Mouse (Mus musculus): ENCODE measurements around the gene Mllt1. TPM values are rescaled to one million over a fixed set of nuclear protein-coding genes. Genes with fewer than 3 reads are reported as not detected.

The Mllt1 gene
- total RNA-seq, 2 experiments from 2014 or later, result 11.0 to 11.2 TPM

DNA sequence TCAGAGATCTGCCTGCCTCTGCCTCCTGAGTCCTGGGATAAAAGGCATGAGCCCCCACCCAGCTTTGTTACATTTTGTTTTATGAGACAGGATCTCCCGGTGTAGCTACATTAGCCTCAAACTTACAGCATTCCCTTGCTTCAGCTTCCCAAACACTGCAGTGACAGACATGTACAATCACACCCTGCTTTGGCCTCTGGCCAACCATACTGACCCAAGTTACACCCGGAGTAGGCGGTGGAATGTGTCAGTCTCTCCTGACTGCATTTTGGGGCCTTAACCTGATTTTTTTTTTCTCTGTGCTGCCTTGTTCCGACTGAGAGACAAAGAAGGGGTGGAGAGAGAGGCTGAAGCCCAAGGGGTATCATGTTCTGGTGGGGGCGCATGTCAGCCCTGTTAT, 50.9 kb downstream of the Mllt1 start:
- ATAC-seq (ENCODE audit: poor library complexity, severe bottlenecking), result no peak

GRCm38 (mm10) chr17:56883612-56884011, 51.6 kb downstream of the Mllt1 start:
- peak; percentile 78 for ATAC-seq (ENCODE audit: poor library complexity, severe bottlenecking)

DNA sequence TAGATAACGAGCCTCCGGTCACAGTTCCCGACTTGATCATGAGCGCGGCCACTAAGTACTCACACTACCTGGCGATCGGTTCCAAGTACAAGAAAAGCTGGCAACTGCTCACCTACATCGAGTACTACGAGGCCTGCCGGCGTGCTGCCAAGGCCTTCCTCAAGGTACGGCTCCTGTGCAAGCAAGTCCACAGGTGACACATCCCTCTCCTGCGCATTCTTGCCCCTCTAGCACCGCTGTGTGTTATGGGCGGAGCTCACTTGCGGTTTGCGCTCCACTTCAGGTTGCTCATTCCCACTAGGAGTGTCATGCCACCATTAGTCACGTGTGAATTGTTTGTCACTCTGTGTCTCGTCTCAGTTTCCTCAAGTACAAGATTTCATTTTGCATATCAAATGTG, 57.8 kb downstream of the Mllt1 start:
- no peak for ATAC-seq (ENCODE audit: poor library complexity, severe bottlenecking)

GRCm38 (mm10) chr17:56876981-56877380, 58.2 kb downstream of the Mllt1 start:
- no peak for ATAC-seq (ENCODE audit: poor library complexity, severe bottlenecking)

DNA sequence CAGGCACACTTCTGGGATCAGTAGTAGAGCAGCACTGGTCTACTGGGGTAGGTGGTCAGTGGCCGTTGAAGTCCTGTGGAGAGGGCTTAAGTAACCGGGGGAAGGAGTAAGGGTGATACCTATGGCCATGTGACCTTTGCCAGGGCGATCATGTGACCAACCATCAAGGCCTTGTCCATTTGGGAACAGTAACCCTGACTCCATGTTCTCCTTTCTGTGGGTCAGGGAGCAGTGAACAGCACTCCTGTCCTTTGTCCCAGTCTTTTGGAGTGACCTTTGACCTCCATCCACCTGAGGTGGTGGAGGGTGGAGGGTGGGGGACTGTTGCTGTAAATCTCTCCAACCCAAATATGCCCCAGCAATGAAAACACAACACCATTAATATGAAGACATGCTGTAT, 58.8 kb downstream of the Mllt1 start:
- no peak for ATAC-seq (ENCODE audit: poor library complexity, severe bottlenecking)

- ATAC-seq (ENCODE audit: poor library complexity, severe bottlenecking), result peak; percentile 51
These were observed 60.1 kb downstream of the Mllt1 start, which contains the start of gene 1700061G19Rik for GRCm38 (mm10) chr17:56874936-56875651. TSS of gene 1700061G19Rik (plus strand) at chr17:56875477.

DNA sequence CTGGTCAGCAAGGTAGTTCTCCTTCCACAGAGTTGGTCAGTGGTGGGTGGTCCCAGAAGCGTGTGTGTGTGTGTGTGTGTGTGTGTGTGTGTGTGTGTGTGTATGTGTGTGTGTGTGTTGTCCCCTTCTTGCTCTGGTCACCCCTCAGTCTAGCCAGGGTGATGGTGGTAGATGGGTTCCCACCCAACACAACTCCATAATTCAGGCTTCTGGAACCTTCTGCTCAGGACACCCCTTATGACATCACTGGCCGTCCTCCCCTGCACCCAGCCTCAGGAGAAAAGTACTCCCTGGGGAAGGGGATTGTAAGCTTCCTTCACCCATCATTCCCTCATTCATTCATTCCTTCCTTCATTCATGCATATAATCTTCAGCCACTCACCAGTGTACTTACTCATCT, 61.0 kb downstream of the Mllt1 start, which contains the start of gene Acsbg2:
Gene Acsbg2, minus strand, starts transcription at position 211 of the 400 bp plus-strand sequence.
- ATAC-seq (ENCODE audit: poor library complexity, severe bottlenecking), result no peak

DNA sequence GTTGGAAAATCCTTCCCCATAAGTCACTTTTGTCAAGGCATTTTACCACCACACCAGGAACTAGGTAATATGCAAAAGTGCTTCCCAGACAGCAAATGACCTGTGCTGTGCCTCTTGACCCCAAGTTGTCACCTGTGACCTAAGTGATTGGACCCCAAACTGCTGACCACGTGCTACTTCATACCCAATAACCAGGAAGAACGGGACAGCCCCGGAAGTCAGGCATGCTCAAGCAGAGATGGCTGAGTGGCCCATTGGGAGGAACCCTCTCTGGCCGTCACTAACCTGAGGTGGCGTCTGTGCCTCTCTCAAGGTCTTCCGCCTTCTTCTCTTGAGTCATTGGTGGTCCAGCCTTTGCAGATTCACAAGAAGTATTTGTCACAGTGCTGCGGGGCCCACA, 62.7 kb downstream of the Mllt1 start:
- ATAC-seq (ENCODE audit: poor library complexity, severe bottlenecking), result no peak

GRCm38 (mm10) chr17:56871767-56872166, 63.4 kb downstream of the Mllt1 start:
- ATAC-seq (ENCODE audit: poor library complexity, severe bottlenecking), result no peak

- no peak for ATAC-seq (ENCODE audit: poor library complexity, severe bottlenecking)
These were observed 64.8 kb downstream of the Mllt1 start for GRCm38 (mm10) chr17:56870287-56870953.

DNA sequence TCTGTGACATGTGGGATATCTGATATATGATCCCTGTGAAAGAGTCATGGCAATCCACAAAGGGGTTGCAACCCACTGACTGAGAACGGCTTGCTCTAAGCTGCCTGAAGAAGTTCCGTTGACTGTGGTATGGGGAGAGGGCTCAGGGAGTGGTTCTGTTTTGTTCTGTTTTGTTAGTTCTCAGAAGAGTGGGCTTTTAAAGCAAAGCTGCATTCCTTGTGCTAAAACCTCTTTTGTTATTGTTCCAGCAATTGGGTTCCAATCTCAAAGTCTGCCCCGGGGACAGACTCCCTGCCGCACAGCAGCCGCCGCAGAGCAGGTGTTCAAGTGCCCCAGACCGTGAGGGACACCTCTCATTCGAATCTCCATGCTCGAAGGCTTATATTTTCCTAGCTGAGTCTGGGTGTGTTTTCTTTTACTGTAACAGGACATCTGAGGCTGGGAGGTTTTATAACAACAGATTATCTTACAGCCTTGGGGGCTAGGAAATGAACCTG, 65.7 kb downstream of the Mllt1 start:
- no peak for ATAC-seq (ENCODE audit: poor library complexity, severe bottlenecking)

- ATAC-seq (ENCODE audit: poor library complexity, severe bottlenecking), result no peak
These were observed 69.1 kb downstream of the Mllt1 start for GRCm38 (mm10) chr17:56866071-56866470.

DNA sequence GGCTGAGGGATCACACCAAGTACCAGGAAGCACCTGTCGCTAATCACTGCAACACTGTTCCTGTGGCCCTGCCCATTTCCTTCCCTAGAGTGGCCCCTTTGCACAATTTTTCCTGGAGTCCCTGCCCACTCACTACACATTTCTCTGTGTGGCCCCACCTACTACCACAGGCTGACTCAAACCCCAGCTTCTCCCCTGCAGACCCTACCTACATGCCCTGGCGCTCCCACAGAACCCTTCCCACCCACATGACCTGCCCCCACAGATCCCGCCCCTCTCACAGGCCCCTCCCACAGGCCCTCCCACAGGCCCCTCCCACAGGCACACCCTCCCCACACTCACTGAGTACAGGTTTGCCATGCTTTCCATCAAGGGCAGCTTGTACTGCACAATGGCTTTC, 74.0 kb downstream of the Mllt1 start:
- ATAC-seq (ENCODE audit: poor library complexity, severe bottlenecking), result peak; percentile 75

DNA sequence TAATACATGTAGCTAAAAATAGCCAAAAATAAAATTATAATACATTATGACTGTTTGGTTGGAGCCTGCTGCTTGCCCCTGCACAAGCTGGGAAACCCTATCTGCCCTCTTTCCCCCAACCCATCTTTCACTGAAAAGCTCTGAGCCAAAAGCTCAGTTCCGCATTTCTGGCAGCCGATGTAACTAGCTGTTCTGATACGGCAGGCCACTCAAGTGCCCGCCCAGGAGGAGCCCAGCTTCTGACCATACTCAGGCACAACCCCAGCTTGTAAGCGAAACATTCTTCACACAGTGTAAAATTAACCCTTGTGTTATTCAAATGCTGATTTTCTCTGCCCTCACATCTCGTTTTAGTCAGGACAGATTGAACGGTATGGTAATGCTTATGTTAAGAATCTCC, 76.3 kb downstream of the Mllt1 start:
- peak; percentile 58 for ATAC-seq (ENCODE audit: poor library complexity, severe bottlenecking)

DNA sequence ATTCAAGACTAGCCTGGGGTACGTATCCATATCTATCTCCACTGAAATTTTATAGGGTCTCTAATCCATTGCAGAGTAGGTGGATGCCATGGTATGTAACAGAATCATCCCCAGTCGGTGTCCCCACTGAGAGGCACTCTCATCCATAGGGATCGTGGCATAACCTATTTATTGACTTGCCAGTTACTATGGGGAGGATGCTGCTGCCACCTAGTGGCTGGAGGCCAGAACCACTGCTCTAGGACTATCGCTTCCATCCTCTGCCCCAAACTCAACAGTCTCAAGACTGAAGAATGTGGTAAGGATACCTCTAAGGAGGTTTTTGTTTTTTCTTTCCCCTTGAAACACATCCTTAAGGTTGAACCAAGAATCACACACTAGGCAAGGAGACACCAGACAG, 77.0 kb downstream of the Mllt1 start:
- ATAC-seq (ENCODE audit: poor library complexity, severe bottlenecking), result peak; percentile 68

GRCm38 (mm10) chr17:56855421-56855820, 79.8 kb downstream of the Mllt1 start:
- ATAC-seq (ENCODE audit: poor library complexity, severe bottlenecking), result peak; percentile 39

DNA sequence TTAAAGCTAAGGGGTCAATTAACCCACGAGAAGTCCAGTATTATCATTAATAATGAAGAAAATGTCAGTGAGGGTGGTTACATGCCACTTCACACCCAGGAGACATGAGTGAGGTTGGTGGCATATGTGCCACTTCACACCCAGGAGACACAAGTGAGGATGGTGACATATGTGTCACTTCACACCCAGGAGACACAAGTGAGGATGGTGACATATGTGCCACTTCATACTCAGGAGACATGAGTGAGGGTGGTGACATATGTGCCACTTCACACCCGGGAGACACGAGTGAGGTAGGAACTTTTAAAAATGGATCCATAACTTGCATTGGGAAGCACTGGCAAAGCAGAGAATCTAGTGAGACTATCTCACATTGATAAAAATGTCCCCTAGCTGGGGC, 84.0 kb downstream of the Mllt1 start:
- ATAC-seq (ENCODE audit: poor library complexity, severe bottlenecking), result no peak

- no peak for ATAC-seq (ENCODE audit: poor library complexity, severe bottlenecking)
These were observed 85.5 kb downstream of the Mllt1 start for GRCm38 (mm10) chr17:56849710-56850109.

DNA sequence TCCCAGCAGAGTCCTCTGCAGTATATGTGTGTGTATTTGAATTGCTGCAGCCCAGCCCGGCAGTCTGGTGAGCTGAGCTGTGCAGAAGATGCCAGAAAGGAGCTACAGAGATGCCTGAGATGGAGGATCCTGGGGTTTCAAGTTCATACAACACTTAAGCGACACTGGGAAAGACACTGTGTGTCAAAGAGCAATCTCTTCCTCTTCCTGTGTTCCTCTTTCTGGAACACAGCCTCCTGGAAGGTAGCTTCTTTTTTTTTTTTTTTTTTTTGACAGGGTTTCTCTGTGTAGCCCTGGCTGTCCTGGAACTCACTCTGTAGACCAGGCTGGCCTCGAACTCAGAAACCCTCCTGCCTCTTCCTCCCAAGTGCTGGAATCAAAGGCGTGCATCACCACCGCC, 86.4 kb downstream of the Mllt1 start:
- ATAC-seq (ENCODE audit: poor library complexity, severe bottlenecking), result peak; percentile 69

DNA sequence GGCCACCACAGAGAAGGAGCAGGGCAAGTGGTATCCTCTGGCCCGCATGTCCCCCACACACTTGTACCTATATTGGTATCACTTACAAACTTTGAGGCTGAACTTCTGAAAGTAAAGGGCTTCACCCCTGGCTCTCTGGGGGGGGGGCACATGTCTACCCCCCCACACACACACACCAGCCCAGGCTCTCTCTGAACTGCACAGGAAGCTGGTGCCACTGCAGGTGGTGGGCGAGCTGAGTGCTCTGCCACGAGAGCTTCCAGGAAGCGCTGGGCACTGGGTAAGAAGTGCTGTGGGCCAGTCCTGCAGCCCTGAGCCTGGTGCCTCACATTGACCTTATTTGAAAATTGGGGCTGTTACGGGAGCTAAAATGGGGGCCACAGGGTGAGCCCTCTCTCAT, 91.5 kb downstream of the Mllt1 start:
- peak; percentile 39 for ATAC-seq (ENCODE audit: poor library complexity, severe bottlenecking)

All from megakaryocyte, adult 5-6 weeks (primary cell).